Mouse (Mus musculus) E14TG2a.4 (cell line): ENCODE results near the gene Nfyb.

Experiments used
- CTCF ChIP-seq: conservative IDR thresholded peaks from 2 replicates; pipeline ENCODE4 v1.5.1; 2014; ENCODE audit warnings: low read length
- NANOG ChIP-seq: IDR thresholded peaks from 2 replicates; pipeline ENCODE4 v1.6.1; 2014; ENCODE audit warnings: borderline replicate concordance, low read length, mixed read lengths
- POU5F1 ChIP-seq: IDR thresholded peaks from 2 replicates; pipeline ENCODE4 v1.6.1; 2014; ENCODE audit warnings: low read length, borderline replicate concordance

DNA sequence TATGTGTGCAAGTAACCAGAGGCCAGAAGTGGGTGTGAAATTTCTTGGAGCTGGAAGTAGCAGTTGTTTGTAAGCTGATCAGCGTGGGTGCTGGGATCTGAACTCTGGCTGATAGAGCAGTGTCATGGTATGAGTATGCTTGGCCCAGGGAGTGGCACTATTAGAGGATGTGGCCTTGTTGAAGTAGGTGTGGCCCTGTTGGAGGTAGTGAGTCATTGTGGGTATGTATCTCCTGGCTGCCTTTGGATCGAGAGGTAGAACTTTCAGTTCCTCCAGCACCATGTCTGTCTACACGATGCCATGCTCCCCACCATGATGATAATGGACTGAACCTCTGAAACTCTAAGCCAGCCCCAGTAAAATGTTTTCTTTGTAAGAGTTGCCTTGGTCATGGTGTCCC, 16.4 kb upstream of the Nfyb start:
- TF ChIP-seq CTCF, result no peak
- TF ChIP-seq POU5F1, result no peak
- no peak for TF ChIP-seq NANOG
